26 mouse cellular contexts compared by ENCODE assay signal in the genomic region with DNA sequence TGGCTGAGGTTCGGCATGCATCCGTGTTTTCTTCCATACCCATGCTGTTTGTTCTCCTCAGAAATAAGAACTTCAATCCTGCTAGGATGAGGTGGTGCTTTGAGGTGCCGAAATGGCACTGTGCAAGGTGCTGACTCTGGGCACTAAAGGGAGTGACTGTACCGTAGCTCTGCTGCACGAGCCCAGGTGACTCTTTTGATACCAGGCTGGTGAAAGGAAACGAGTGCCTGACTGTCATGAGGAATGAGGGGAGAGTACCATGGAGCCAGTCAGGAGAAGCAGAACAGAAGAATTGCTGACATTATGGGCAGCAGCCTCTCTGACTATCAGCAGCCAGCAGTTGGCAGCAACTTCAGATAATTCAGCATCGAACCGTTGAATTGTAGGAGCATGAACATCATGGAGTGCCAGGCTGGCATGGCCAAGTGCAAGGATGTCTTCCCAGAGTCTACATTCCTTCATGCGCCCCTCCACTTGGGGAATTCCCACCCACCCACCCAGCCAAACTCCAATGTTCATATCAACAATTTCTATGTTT.
"Had no signal": no experiment of that assay in that cellular context is flagged by ENCODE, and none has a peak within 500 bp of the region (broad histone marks: within the 10 kb centered on the region; RNA-seq: fewer than 3 reads in every experiment).

No protein-coding gene starts in this region.

- H3K27me3 ChIP-seq: heart, embryonic 12.5 days; hindbrain, embryonic 12.5 days; intestine, embryonic 15.5 days; limb, embryonic 12.5 days had no signal

- H3K4me2 ChIP-seq: heart, embryonic 12.5 days; hindbrain, embryonic 12.5 days; hindbrain, embryonic 14.5 days; intestine, embryonic 15.5 days; limb, embryonic 12.5 days; liver, embryonic 11.5 days had no signal

- H3K9ac ChIP-seq: heart, embryonic 12.5 days; hindbrain, embryonic 12.5 days; hindbrain, embryonic 14.5 days; intestine, embryonic 15.5 days; limb, embryonic 12.5 days had no signal

- ATAC-seq: hindbrain, embryonic 16.5 days; inflammation-experienced regulatory T-cells, adult 6 months; intestine, embryonic 15.5 days; intestine, postnatal 0 days had no signal

- H3K27ac ChIP-seq: gastrocnemius, adult 2 months; heart, adult 2 months; heart, embryonic 10.5 days; hindbrain, embryonic 10.5 days; hindbrain, embryonic 12.5 days; hindbrain, embryonic 14.5 days; intestine, embryonic 15.5 days; layer of hippocampus, adult 2 months; left cerebral cortex, adult 2 months; limb, embryonic 10.5 days; limb, embryonic 12.5 days had no signal

- DNase-seq: gastrocnemius, adult 2 months; gastrocnemius, postnatal 10 days; gastrocnemius, postnatal 25 days; heart, adult 2 months; heart, postnatal 10 days; heart, postnatal 4 days; kidney, adult 18-20 months; kidney, adult 8-10 months; kidney, postnatal 10 days; kidney, postnatal 25 days; kidney, postnatal 4 days; liver had no signal

- H3K4me3 ChIP-seq: gastrocnemius, adult 2 months; heart, adult 2 months; heart, embryonic 10.5 days; heart, embryonic 12.5 days; hindbrain, embryonic 10.5 days; hindbrain, embryonic 12.5 days; intestine, embryonic 15.5 days; layer of hippocampus, adult 2 months; left cerebral cortex, adult 2 months; limb, embryonic 10.5 days; limb, embryonic 12.5 days had no signal

- H3K9me3 ChIP-seq: heart, embryonic 10.5 days; heart, embryonic 12.5 days; hindbrain, embryonic 10.5 days; hindbrain, embryonic 12.5 days; intestine, embryonic 15.5 days; limb, embryonic 10.5 days; limb, embryonic 12.5 days had no signal

- H3K4me1 ChIP-seq: heart, embryonic 10.5 days; intestine, embryonic 15.5 days; limb, embryonic 10.5 days had no signal

- H3K36me3 ChIP-seq: heart, embryonic 10.5 days; heart, embryonic 12.5 days; hindbrain, embryonic 10.5 days; hindbrain, embryonic 12.5 days; intestine, embryonic 15.5 days; limb, embryonic 10.5 days; limb, embryonic 12.5 days had no signal
